Mouse (Mus musculus) embryo, embryonic 11.5 days (tissue): ENCODE measurements around the gene Wfdc5.

ENCODE experiments used
- DNase-seq: peaks from one replicate; pipeline ENCODE4 v3.0.0-alpha.2; 2012; ENCODE audit warnings: low read depth, low spot score

The Wfdc5 gene

DNA sequence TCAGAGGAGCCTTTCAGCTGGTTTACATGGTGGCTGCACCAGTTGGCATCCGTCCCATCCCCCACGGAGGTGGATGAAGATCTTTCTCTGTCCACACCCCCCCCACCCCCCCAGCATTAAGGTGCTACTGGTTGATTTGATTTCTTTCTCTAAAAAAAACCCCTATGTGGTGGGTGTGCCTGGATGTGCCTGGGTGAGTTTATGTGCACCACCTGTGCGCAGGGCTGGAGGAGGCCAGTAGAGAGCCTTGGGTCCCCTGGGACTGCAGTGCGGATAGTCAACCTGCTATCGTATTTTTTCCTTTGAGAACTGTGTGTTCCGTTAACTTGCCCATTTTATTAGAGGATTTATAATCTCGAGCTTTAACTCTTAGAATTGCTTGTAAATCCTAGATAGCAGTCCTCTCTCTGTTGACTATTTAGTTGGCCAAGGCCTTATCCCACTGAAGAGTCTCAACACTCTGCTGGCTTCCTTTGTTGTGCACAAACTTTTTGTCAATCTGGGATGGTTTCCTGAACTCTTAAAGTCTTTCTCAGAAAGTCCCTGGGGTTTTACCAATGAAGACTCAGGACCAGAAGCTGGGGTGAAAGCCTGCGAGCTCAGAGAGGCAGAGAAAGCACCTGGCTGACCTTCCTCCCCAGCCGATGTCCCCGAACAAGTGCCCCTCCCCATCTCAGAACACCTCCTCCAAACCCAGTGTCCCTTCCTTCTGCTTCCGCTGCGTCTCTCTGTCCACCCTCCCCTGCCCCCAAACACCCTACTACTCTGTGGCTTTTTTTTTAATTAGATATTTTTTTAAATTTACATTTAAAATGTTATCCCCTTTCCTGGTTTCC, 53.7 kb downstream of the Wfdc5 start:
- DNase-seq, result no peak

DNA sequence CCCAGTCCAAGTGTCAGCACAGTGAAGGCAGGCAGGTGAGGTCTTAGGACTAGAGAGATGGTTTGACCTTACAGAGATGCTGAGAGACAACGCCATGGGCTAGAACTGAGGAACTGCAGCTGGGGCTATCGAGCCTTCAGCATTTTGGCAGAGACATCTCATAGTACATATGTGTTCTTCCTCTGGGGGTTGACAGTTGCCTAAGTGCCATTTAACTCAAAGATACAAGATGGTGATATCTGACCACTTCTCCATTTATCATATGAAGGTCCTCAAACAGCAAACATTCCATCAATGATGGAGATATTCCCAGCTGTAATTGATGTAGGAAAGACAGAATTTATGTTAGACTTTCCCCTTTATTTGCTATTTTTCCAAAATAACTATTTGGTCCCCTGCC, 55.2 kb downstream of the Wfdc5 start:
- no peak for DNase-seq

DNA sequence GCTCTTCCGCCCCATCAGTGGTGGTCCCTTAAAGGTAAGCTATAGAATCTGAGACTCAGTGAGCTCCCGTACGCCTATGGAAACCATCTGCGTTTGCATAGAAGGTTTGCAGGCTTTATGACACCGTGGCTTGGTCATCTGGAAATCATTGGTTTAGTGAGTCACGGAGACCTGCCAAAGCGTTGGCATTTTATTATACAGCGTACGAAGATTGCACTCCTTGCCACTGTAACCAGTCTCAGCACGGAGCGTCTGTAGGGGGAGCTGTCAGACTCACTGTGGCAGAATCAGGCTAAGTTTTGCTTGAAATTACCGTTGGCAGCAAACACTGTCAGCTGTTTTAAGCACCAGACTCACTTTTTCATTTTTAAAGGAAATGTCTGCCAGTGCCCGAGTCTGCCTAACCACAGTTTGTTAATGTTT, 56.0 kb downstream of the Wfdc5 start:
- no peak for DNase-seq
